Mouse (Mus musculus): ENCODE measurements around the gene Stxbp1.

- TF ChIP-seq GATA1 (IDR thresholded peaks at IDR 0.05; ENCODE audit: borderline replicate concordance, low read length) (no peak), CTCF (IDR thresholded peaks at IDR 0.05; ENCODE audit: low read depth, low read length) (no peak)
Observed at GRCm38 (mm10) chr2:32834496-32834895, 12.5 kb downstream of the Stxbp1 start.

All from G1E (cell line).